Mouse (Mus musculus): ENCODE results near the gene Ezh1.

The Ezh1 gene

GRCm38 (mm10) chr11:101143338-101144225, 82.7 kb downstream of the Ezh1 start:
- DNase-seq (ENCODE audit: low spot score in 2 of 2): no peak

GRCm38 (mm10) chr11:101142215-101142967, 83.9 kb downstream of the Ezh1 start:
- DNase-seq (ENCODE audit: low spot score in 2 of 2): no peak

Data from urinary bladder, postnatal 4 days (tissue).